18 mouse cellular contexts compared by ENCODE assay signal in the genomic region with DNA sequence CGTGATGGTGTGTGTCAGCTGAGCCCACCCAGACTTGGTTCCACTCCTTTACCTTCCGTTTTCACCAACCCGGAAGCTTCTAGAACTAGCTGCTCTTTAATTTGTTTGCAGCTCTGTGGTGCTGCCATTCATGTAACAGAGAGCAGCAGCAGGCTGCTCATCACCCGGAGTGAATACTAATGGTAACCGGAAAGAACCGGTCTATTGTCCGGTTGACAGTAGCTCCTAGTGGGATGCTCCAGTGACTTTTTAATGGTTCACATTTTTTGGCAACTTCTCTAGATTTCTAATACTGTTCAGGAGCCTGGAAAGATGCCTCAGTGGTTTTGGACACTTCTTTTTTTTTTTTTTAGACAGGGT. TPM values are rescaled to one million over a fixed set of nuclear protein-coding genes. Genes with fewer than 3 reads are reported as not detected.
DNase-seq lines count a peak whose midpoint lies in the region; ATAC-seq and TF ChIP-seq lines count a peak whose summit lies in the region.
"Had no signal": no experiment of that assay in that cellular context is flagged by ENCODE, and none has a peak within 500 bp of the region (broad histone marks: within the 10 kb centered on the region; RNA-seq: fewer than 3 reads in every experiment).

No protein-coding gene starts in this region.

- no peaks in the 10 kb centered on the region for H3K27me3 ChIP-seq in hindbrain, embryonic 13.5 days
- no peaks in the 10 kb centered on the region for H3K27me3 ChIP-seq in hindbrain, embryonic 10.5 days (ENCODE audit: insufficient read depth, poor library complexity, severe bottlenecking)
- no peaks in the 10 kb centered on the region for H3K27me3 ChIP-seq in midbrain, postnatal 0 days (ENCODE audit: insufficient read depth, low read length)
- no peaks in the 10 kb centered on the region for H3K27me3 ChIP-seq in lung, postnatal 0 days (replicated peaks; ENCODE audit: insufficient read depth, low read length)

- WGBS in hindbrain, embryonic 13.5 days: 53% methylated on average over 7 of the region's 7 CpGs
- WGBS in hindbrain, embryonic 10.5 days: 89% methylated on average over 7 of the region's 7 CpGs
- WGBS in midbrain, postnatal 0 days: 49% methylated on average over 7 of the region's 7 CpGs
- 91% methylated on average over 7 of the region's 7 CpGs for WGBS in lung, postnatal 0 days

- H3K4me2 ChIP-seq in hindbrain, embryonic 13.5 days: no peak overlapping the region
- no peak overlapping the region for H3K4me2 ChIP-seq in midbrain, postnatal 0 days (ENCODE audit: low read depth, low read length, poor library complexity, severe bottlenecking)
- no peak overlapping the region for H3K4me2 ChIP-seq in lung, postnatal 0 days (replicated peaks; ENCODE audit: low read depth, low read length)
- H3K4me2 ChIP-seq: liver, embryonic 15.5 days; midbrain, embryonic 12.5 days had no signal

- no peak for TF ChIP-seq EP300 in lung, postnatal 0 days (IDR thresholded peaks at IDR 0.05)

- ATAC-seq in hindbrain, embryonic 13.5 days (ENCODE audit: low FRiP score): no peak; the same call in none of the 2 replicates
- ATAC-seq in midbrain, postnatal 0 days (ENCODE audit: low FRiP score): peak; percentile 68; the same call in 1 of the 2 replicates
- no peak for ATAC-seq in lung, postnatal 0 days

- no peak overlapping the region for H3K4me3 ChIP-seq in hindbrain, embryonic 13.5 days
- H3K4me3 ChIP-seq in hindbrain, embryonic 10.5 days: no peak overlapping the region
- H3K4me3 ChIP-seq in midbrain, postnatal 0 days (ENCODE audit: low read depth, low read length): no peak overlapping the region
- no peak overlapping the region for H3K4me3 ChIP-seq in lung, postnatal 0 days (ENCODE audit: low read depth, low read length)
- H3K4me3 ChIP-seq: erythroblast, embryonic 14.5 days; limb, embryonic 13.5 days; liver, embryonic 15.5 days; midbrain, embryonic 12.5 days had no signal

- H3K9ac ChIP-seq in hindbrain, embryonic 13.5 days: no peak overlapping the region
- H3K9ac ChIP-seq in midbrain, postnatal 0 days (replicated peaks; ENCODE audit: low read length, poor library complexity, severe bottlenecking): no peak overlapping the region
- no peak overlapping the region for H3K9ac ChIP-seq in lung, postnatal 0 days (replicated peaks; ENCODE audit: low read depth)
- H3K9ac ChIP-seq: limb, embryonic 13.5 days; liver, embryonic 15.5 days; midbrain, embryonic 12.5 days had no signal

- no peak for TF ChIP-seq CTCF in midbrain, postnatal 0 days (IDR thresholded peaks at IDR 0.05)
- TF ChIP-seq CTCF in lung, postnatal 0 days (IDR thresholded peaks at IDR 0.05): no peak

- H3K27ac ChIP-seq in hindbrain, embryonic 13.5 days: peak overlapping the region; percentile 50; the same call in 1 of the 2 replicates
- no peak overlapping the region for H3K27ac ChIP-seq in hindbrain, embryonic 10.5 days
- peak overlapping the region; percentile 63 for H3K27ac ChIP-seq in midbrain, postnatal 0 days (ENCODE audit: low read depth, low read length)
- no peak overlapping the region for H3K27ac ChIP-seq in lung, postnatal 0 days (ENCODE audit: low read length)
- H3K27ac ChIP-seq: limb, embryonic 13.5 days; liver, embryonic 15.5 days; midbrain, embryonic 12.5 days had no signal

- H3K9me3 ChIP-seq in hindbrain, embryonic 13.5 days: no peaks in the 10 kb centered on the region
- peaks cover 3% of the 10 kb centered on the region; the same call in 1 of the 2 replicates for H3K9me3 ChIP-seq in hindbrain, embryonic 10.5 days
- no peaks in the 10 kb centered on the region for H3K9me3 ChIP-seq in midbrain, postnatal 0 days (ENCODE audit: low read length)
- no peaks in the 10 kb centered on the region for H3K9me3 ChIP-seq in lung, postnatal 0 days (ENCODE audit: low read length)
- H3K9me3 ChIP-seq: liver, embryonic 15.5 days had no signal

- no peak for DNase-seq in hindbrain, embryonic 10.5 days (ENCODE audit: low spot score)
- DNase-seq in ES-CJ7 (ENCODE audit: low read depth, low spot score): peak; percentile 37
- DNase-seq in ZHBTc4 (ENCODE audit: low read depth, low spot score): peak; percentile 59
- peak; percentile 68 for DNase-seq in midbrain, postnatal 0 days (ENCODE audit: low spot score)
- no peak for DNase-seq in right cerebral cortex, adult 2 months (ENCODE audit: low spot score in 2 of 2)
- no peak for DNase-seq in lung, postnatal 0 days (ENCODE audit: low spot score)

- no peaks in the 10 kb centered on the region; the same call in 1 of the 2 replicates for H3K4me1 ChIP-seq in hindbrain, embryonic 13.5 days (replicated peaks)
- 0 out of 2 replicates have a peak, but pooled peaks cover 3% of the 10 kb centered on the region for H3K4me1 ChIP-seq in hindbrain, embryonic 10.5 days (replicated peaks)
- no peaks in the 10 kb centered on the region for H3K4me1 ChIP-seq in midbrain, postnatal 0 days (ENCODE audit: insufficient read depth, low read length)
- no peaks in the 10 kb centered on the region for H3K4me1 ChIP-seq in lung, postnatal 0 days (ENCODE audit: insufficient read depth, low read depth, low read length)
- H3K4me1 ChIP-seq: liver, embryonic 15.5 days had no signal

- H3K36me3 ChIP-seq in hindbrain, embryonic 13.5 days: no peaks in the 10 kb centered on the region
- no peaks in the 10 kb centered on the region for H3K36me3 ChIP-seq in hindbrain, embryonic 10.5 days
- H3K36me3 ChIP-seq in midbrain, postnatal 0 days (ENCODE audit: insufficient read depth, low read length): no peaks in the 10 kb centered on the region
- no peaks in the 10 kb centered on the region for H3K36me3 ChIP-seq in lung, postnatal 0 days (ENCODE audit: insufficient read depth, low read length)
- H3K36me3 ChIP-seq: limb, embryonic 13.5 days; liver, embryonic 15.5 days; midbrain, embryonic 12.5 days had no signal

RNA-seq across cellular contexts. Expression of a gene that starts 10.2 kb away (rescaled TPM):
- polyA plus RNA-seq in hindbrain, embryonic 13.5 days (2015; fragmentation: Nextera tagmentation; extraction: Ambion mirVana): not detected in 2 replicates
- polyA plus RNA-seq in hindbrain, embryonic 10.5 days (2016; fragmentation: Nextera tagmentation; extraction: Ambion mirVana): not detected in 2 replicates
- total RNA-seq in midbrain, postnatal 0 days (2014; rRNA removed): not detected in 2 replicates
- not detected in 2 replicates for polyA plus RNA-seq in midbrain, postnatal 0 days (2015; fragmentation: Nextera tagmentation; extraction: Ambion mirVana)
- polyA plus RNA-seq in lung, postnatal 0 days (2015; fragmentation: Nextera tagmentation; extraction: Ambion mirVana): 483 and 564 TPM in 2 replicates
- total RNA-seq: adrenal gland, postnatal 36 days; granulocyte monocyte progenitor cell, adult 5-6 weeks; hematopoietic stem cell, adult 5-6 weeks; left cerebral cortex, adult 18-20 months had no signal
- polyA plus RNA-seq: activated CD4-positive, CD25-positive, alpha-beta regulatory T cell, adult 4 months; erythroblast, embryonic 14.5 days; heart, embryonic 14.5 days; large intestine, adult 2 months; limb, embryonic 13.5 days; liver, embryonic 15.5 days; midbrain, embryonic 12.5 days had no signal

RNA-seq across cellular contexts. Expression of a gene that starts 23.9 kb away (rescaled TPM):
- polyA plus RNA-seq in hindbrain, embryonic 13.5 days (2015; fragmentation: Nextera tagmentation; extraction: Ambion mirVana): not detected in 2 replicates
- not detected in 2 replicates for polyA plus RNA-seq in hindbrain, embryonic 10.5 days (2016; fragmentation: Nextera tagmentation; extraction: Ambion mirVana)
- total RNA-seq in midbrain, postnatal 0 days (2014; rRNA removed): not detected in 2 replicates
- polyA plus RNA-seq in midbrain, postnatal 0 days (2015; fragmentation: Nextera tagmentation; extraction: Ambion mirVana): not detected in 2 replicates
- not detected in 2 replicates for polyA plus RNA-seq in lung, postnatal 0 days (2015; fragmentation: Nextera tagmentation; extraction: Ambion mirVana)
- total RNA-seq: adrenal gland, postnatal 36 days; granulocyte monocyte progenitor cell, adult 5-6 weeks; hematopoietic stem cell, adult 5-6 weeks; left cerebral cortex, adult 18-20 months had no signal
- polyA plus RNA-seq: activated CD4-positive, CD25-positive, alpha-beta regulatory T cell, adult 4 months; erythroblast, embryonic 14.5 days; heart, embryonic 14.5 days; large intestine, adult 2 months; limb, embryonic 13.5 days; liver, embryonic 15.5 days; midbrain, embryonic 12.5 days had no signal

RNA-seq across cellular contexts. Expression of a gene that starts 35.2 kb away (rescaled TPM):
- not detected in 2 replicates for polyA plus RNA-seq in hindbrain, embryonic 13.5 days (2015; fragmentation: Nextera tagmentation; extraction: Ambion mirVana)
- not detected in 2 replicates for polyA plus RNA-seq in hindbrain, embryonic 10.5 days (2016; fragmentation: Nextera tagmentation; extraction: Ambion mirVana)
- not detected in 2 replicates for total RNA-seq in midbrain, postnatal 0 days (2014; rRNA removed)
- not detected in 2 replicates for polyA plus RNA-seq in midbrain, postnatal 0 days (2015; fragmentation: Nextera tagmentation; extraction: Ambion mirVana)
- not detected in 2 replicates for polyA plus RNA-seq in lung, postnatal 0 days (2015; fragmentation: Nextera tagmentation; extraction: Ambion mirVana)
- total RNA-seq: adrenal gland, postnatal 36 days; granulocyte monocyte progenitor cell, adult 5-6 weeks; hematopoietic stem cell, adult 5-6 weeks; left cerebral cortex, adult 18-20 months had no signal
- polyA plus RNA-seq: activated CD4-positive, CD25-positive, alpha-beta regulatory T cell, adult 4 months; erythroblast, embryonic 14.5 days; heart, embryonic 14.5 days; large intestine, adult 2 months; limb, embryonic 13.5 days; liver, embryonic 15.5 days; midbrain, embryonic 12.5 days had no signal

RNA-seq across cellular contexts. Expression of a gene that starts 39.3 kb away (rescaled TPM):
- 0.12 and 0.14 TPM in 2 replicates for polyA plus RNA-seq in hindbrain, embryonic 13.5 days (2015; fragmentation: Nextera tagmentation; extraction: Ambion mirVana)
- 0.10 TPM in 1 of 2 replicates, not detected in the other for polyA plus RNA-seq in hindbrain, embryonic 10.5 days (2016; fragmentation: Nextera tagmentation; extraction: Ambion mirVana)
- total RNA-seq in midbrain, postnatal 0 days (2014; rRNA removed): 1.2 TPM in 1 of 2 replicates, not detected in the other
- polyA plus RNA-seq in midbrain, postnatal 0 days (2015; fragmentation: Nextera tagmentation; extraction: Ambion mirVana): 0.06 and 0.22 TPM in 2 replicates
- polyA plus RNA-seq in lung, postnatal 0 days (2015; fragmentation: Nextera tagmentation; extraction: Ambion mirVana): 0.04 TPM in 1 of 2 replicates, not detected in the other
- total RNA-seq: granulocyte monocyte progenitor cell, adult 5-6 weeks; hematopoietic stem cell, adult 5-6 weeks had no signal
- polyA plus RNA-seq: activated CD4-positive, CD25-positive, alpha-beta regulatory T cell, adult 4 months; erythroblast, embryonic 14.5 days had no signal

RNA-seq across cellular contexts. Expression of a gene that starts 52.3 kb away (rescaled TPM):
- 0.14 TPM in 1 of 2 replicates, not detected in the other for polyA plus RNA-seq in hindbrain, embryonic 13.5 days (2015; fragmentation: Nextera tagmentation; extraction: Ambion mirVana)
- 0.08 and 0.10 TPM in 2 replicates for polyA plus RNA-seq in hindbrain, embryonic 10.5 days (2016; fragmentation: Nextera tagmentation; extraction: Ambion mirVana)
- 0.77 TPM in 1 of 2 replicates, not detected in the other for total RNA-seq in midbrain, postnatal 0 days (2014; rRNA removed)
- polyA plus RNA-seq in midbrain, postnatal 0 days (2015; fragmentation: Nextera tagmentation; extraction: Ambion mirVana): not detected in 2 replicates
- polyA plus RNA-seq in lung, postnatal 0 days (2015; fragmentation: Nextera tagmentation; extraction: Ambion mirVana): 1.1 and 1.7 TPM in 2 replicates
- total RNA-seq: adrenal gland, postnatal 36 days; granulocyte monocyte progenitor cell, adult 5-6 weeks; hematopoietic stem cell, adult 5-6 weeks; left cerebral cortex, adult 18-20 months had no signal
- polyA plus RNA-seq: erythroblast, embryonic 14.5 days; heart, embryonic 14.5 days; midbrain, embryonic 12.5 days had no signal

Comparison
In these comparisons a context has a peak if more than half of its experiments do, and no peak if none do; other contexts are left out.
1. H3K27ac ChIP-seq: peak in hindbrain, embryonic 13.5 days (single experiment) and midbrain, postnatal 0 days (single experiment); none in hindbrain, embryonic 10.5 days (single experiment) and lung, postnatal 0 days (single experiment).
2. DNase-seq: peak in ES-CJ7 (single experiment), ZHBTc4 (single experiment) and midbrain, postnatal 0 days (single experiment); none in hindbrain, embryonic 10.5 days (single experiment), right cerebral cortex, adult 2 months (0 of 2) and lung, postnatal 0 days (single experiment).
3. RNA of a gene that starts 10.2 kb away (polyA plus RNA-seq): 483 to 564 TPM in lung, postnatal 0 days; not detected in hindbrain, embryonic 13.5 days, not detected in hindbrain, embryonic 10.5 days and not detected in midbrain, postnatal 0 days; every median in the first group is over 100 times any median in the second.